30 mouse cellular contexts compared by ENCODE assay signal in the genomic region with DNA sequence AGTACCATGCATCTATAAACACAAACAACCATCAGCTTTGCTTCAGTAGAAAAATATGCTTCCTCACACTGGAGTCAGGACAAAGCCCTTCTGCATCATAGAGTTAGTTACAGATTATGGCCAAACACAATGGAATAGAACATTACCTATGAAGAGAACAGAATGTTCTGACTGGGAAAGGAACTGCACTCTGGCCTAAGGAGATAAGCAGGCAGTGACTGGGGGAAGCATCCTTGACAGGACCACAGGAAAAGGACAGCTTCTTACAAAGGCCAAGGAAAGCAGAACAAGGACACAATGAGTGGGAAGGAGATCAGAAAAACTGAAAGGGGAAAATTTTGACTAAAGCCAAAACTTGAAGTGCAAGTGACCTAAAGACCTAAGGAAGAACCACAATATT. TPM values are rescaled to one million over a fixed set of nuclear protein-coding genes. Genes with fewer than 3 reads are reported as not detected.
DNase-seq lines count a peak whose midpoint lies in the region; ATAC-seq and TF ChIP-seq lines count a peak whose summit lies in the region.
"Had no signal": no experiment of that assay in that cellular context is flagged by ENCODE, and none has a peak within 500 bp of the region (broad histone marks: within the 10 kb centered on the region; RNA-seq: fewer than 3 reads in every experiment).

No protein-coding gene starts in this region.

- no peak overlapping the region for H3K9ac ChIP-seq in heart, postnatal 0 days (replicated peaks; ENCODE audit: low read depth, low read length)
- no peak overlapping the region for H3K9ac ChIP-seq in forebrain, embryonic 14.5 days (ENCODE audit: low read length)
- H3K9ac ChIP-seq: embryonic facial prominence, embryonic 13.5 days; forebrain, embryonic 12.5 days; hindbrain, embryonic 13.5 days; intestine, embryonic 15.5 days had no signal

- H3K27me3 ChIP-seq in heart, postnatal 0 days (ENCODE audit: control insufficient read depth, insufficient read depth, low read length): no peaks in the 10 kb centered on the region
- H3K27me3 ChIP-seq in testis, adult 2 months (ENCODE audit: control insufficient read depth, insufficient read depth, low read length): no peaks in the 10 kb centered on the region
- H3K27me3 ChIP-seq in forebrain, embryonic 14.5 days (replicated peaks; ENCODE audit: control insufficient read depth, insufficient read depth, low read length): no peaks in the 10 kb centered on the region
- H3K27me3 ChIP-seq: CH12.LX; embryonic facial prominence, embryonic 13.5 days; forebrain, embryonic 12.5 days; hindbrain, embryonic 13.5 days; intestine, embryonic 15.5 days had no signal

- H3K9me3 ChIP-seq in heart, postnatal 0 days (replicated peaks; ENCODE audit: control insufficient read depth, low read length): no peaks in the 10 kb centered on the region
- H3K9me3 ChIP-seq in forebrain, embryonic 14.5 days (replicated peaks; ENCODE audit: control insufficient read depth, low read length): no peaks in the 10 kb centered on the region
- H3K9me3 ChIP-seq: embryonic facial prominence, embryonic 10.5 days; embryonic facial prominence, embryonic 13.5 days; forebrain, embryonic 12.5 days; G1E; hindbrain, embryonic 10.5 days; hindbrain, embryonic 13.5 days; intestine, embryonic 15.5 days had no signal

- no peak overlapping the region for H3K4me2 ChIP-seq in heart, postnatal 0 days (ENCODE audit: low read depth, low read length)
- H3K4me2 ChIP-seq in forebrain, embryonic 14.5 days (ENCODE audit: low read length): no peak overlapping the region
- H3K4me2 ChIP-seq: embryonic facial prominence, embryonic 13.5 days; forebrain, embryonic 12.5 days; heart, embryonic 11.5 days; hindbrain, embryonic 13.5 days; intestine, embryonic 15.5 days had no signal

- no peak for TF ChIP-seq POLR2A in testis, adult 2 months (IDR thresholded peaks at IDR 0.05; ENCODE audit: control insufficient read depth, low read depth, low read length)

- no peak; the same call in 1 of the 2 replicates for ATAC-seq in heart, postnatal 0 days (ENCODE audit: insufficient read depth, low read depth)
- ATAC-seq in forebrain, embryonic 14.5 days: no peak
- ATAC-seq: activated CD4-positive, CD25-positive, alpha-beta regulatory T cell, adult 4 months; forebrain, embryonic 16.5 days; hindbrain, embryonic 16.5 days; intestine, embryonic 15.5 days had no signal

- H3K27ac ChIP-seq in heart, postnatal 0 days (ENCODE audit: low read depth): no peak overlapping the region
- H3K27ac ChIP-seq in testis, adult 2 months (ENCODE audit: control insufficient read depth, insufficient read depth, low read depth, low read length): no peak overlapping the region
- no peak overlapping the region for H3K27ac ChIP-seq in forebrain, embryonic 14.5 days (ENCODE audit: low read depth, low read length)
- H3K27ac ChIP-seq: embryonic facial prominence, embryonic 10.5 days; embryonic facial prominence, embryonic 13.5 days; forebrain, embryonic 12.5 days; hindbrain, embryonic 10.5 days; hindbrain, embryonic 13.5 days; intestine, embryonic 15.5 days had no signal

- TF ChIP-seq CTCF in heart, postnatal 0 days (IDR thresholded peaks at IDR 0.05; ENCODE audit: low read depth): no peak
- no peak for TF ChIP-seq CTCF in testis, adult 2 months (IDR thresholded peaks at IDR 0.05; ENCODE audit: control insufficient read depth, insufficient read depth, insufficient replicate concordance, low read depth, low read length)

- H3K4me1 ChIP-seq in heart, postnatal 0 days (ENCODE audit: control insufficient read depth, insufficient read depth): no peaks in the 10 kb centered on the region
- H3K4me1 ChIP-seq in testis, adult 2 months (ENCODE audit: control insufficient read depth, insufficient read depth, low read length): no peaks in the 10 kb centered on the region
- H3K4me1 ChIP-seq in forebrain, embryonic 14.5 days (ENCODE audit: control insufficient read depth, insufficient read depth, low read length): no peaks in the 10 kb centered on the region
- H3K4me1 ChIP-seq: embryonic facial prominence, embryonic 10.5 days; embryonic facial prominence, embryonic 13.5 days; forebrain, embryonic 12.5 days; hindbrain, embryonic 10.5 days; hindbrain, embryonic 13.5 days; intestine, embryonic 15.5 days had no signal

- H3K36me3 ChIP-seq in heart, postnatal 0 days (replicated peaks; ENCODE audit: control insufficient read depth, insufficient read depth, low read length): no peaks in the 10 kb centered on the region
- H3K36me3 ChIP-seq in testis, adult 2 months (ENCODE audit: control insufficient read depth, insufficient read depth, low read length): no peaks in the 10 kb centered on the region
- H3K36me3 ChIP-seq in forebrain, embryonic 14.5 days (ENCODE audit: control insufficient read depth, insufficient read depth, low read length): no peaks in the 10 kb centered on the region
- H3K36me3 ChIP-seq: embryonic facial prominence, embryonic 10.5 days; embryonic facial prominence, embryonic 13.5 days; forebrain, embryonic 12.5 days; G1E; hindbrain, embryonic 10.5 days; hindbrain, embryonic 13.5 days; intestine, embryonic 15.5 days had no signal

- no peak for TF ChIP-seq EP300 in heart, postnatal 0 days (IDR thresholded peaks at IDR 0.05; ENCODE audit: low read depth)

- peak; percentile 11 for DNase-seq in heart, postnatal 0 days (ENCODE audit: low spot score)
- no peak for DNase-seq in heart, adult 11 months
- DNase-seq in testis, postnatal 10 days (ENCODE audit: low spot score): no peak
- peak; percentile 24 for DNase-seq in testis, postnatal 14 days (ENCODE audit: low spot score)
- no peak for DNase-seq in forebrain, embryonic 14.5 days (ENCODE audit: low spot score)
- DNase-seq: adrenal gland, postnatal 14 days; B cell, adult 2 months; cerebellum, adult 11 months; cerebellum, adult 2 months; cerebellum, adult 9-11 months; cerebellum, postnatal 25 days; embryo, embryonic 11 days; gastrocnemius, postnatal 10 days; gastrocnemius, postnatal 36 days; heart, postnatal 10 days; heart, postnatal 36 days had no signal

- no peak overlapping the region for H3K4me3 ChIP-seq in heart, postnatal 0 days (ENCODE audit: low read depth, low read length)
- peak overlapping the region; percentile 50; the same call in 1 of the 2 replicates for H3K4me3 ChIP-seq in testis, adult 2 months (ENCODE audit: control insufficient read depth, low read depth, low read length)
- H3K4me3 ChIP-seq in forebrain, embryonic 14.5 days (ENCODE audit: low read depth, low read length): no peak overlapping the region
- H3K4me3 ChIP-seq: embryonic facial prominence, embryonic 10.5 days; embryonic facial prominence, embryonic 13.5 days; erythroblast, embryonic 14.5 days; forebrain, embryonic 12.5 days; hindbrain, embryonic 10.5 days; hindbrain, embryonic 13.5 days; intestine, embryonic 15.5 days had no signal

RNA-seq across cellular contexts. Expression of a gene that starts 56.9 kb away (rescaled TPM):
- total RNA-seq in heart, postnatal 0 days (2014; rRNA removed; ENCODE audit: low replicate concordance): 1.1 TPM in 1 of 2 replicates, not detected in the other
- polyA plus RNA-seq in heart, postnatal 0 days (2015; fragmentation: Nextera tagmentation; extraction: Ambion mirVana): 0.11 and 0.21 TPM in 2 replicates
- polyA plus RNA-seq in testis, adult 2 months (2012; rRNA removed): 5.0 and 5.9 TPM in 2 replicates
- 1.1 and 1.8 TPM in 2 replicates for polyA plus RNA-seq in forebrain, embryonic 14.5 days (2014; fragmentation: Nextera tagmentation; extraction: Ambion mirVana)
- total RNA-seq: gastrocnemius, postnatal 36 days had no signal
- polyA plus RNA-seq: erythroblast, embryonic 14.5 days; G1E had no signal

Comparison
In these comparisons a context has a peak if more than half of its experiments do, and no peak if none do; other contexts are left out.
1. DNase-seq: peak in heart, postnatal 0 days (single experiment) and testis, postnatal 14 days (single experiment); none in heart, adult 11 months (single experiment), testis, postnatal 10 days (single experiment) and forebrain, embryonic 14.5 days (single experiment).